Mouse (Mus musculus) liver, embryonic 14.5 days (tissue): Measurements from ENCODE around the gene Sik2. TPM values are rescaled to one million over a fixed set of nuclear protein-coding genes. Genes with fewer than 3 reads are reported as not detected.
A peak's percentile ranks its signal among the peaks of the same experiment; 100 is the strongest.

ENCODE experiments used
- ATAC-seq: fragments of 200-750 bp; cut with Nextera tagmentation; 2 replicates; pipeline ENCODE4 v1.8.0; 2017; ENCODE audit warnings: moderate number of reproducible peaks, mild to moderate bottlenecking, moderate library complexity; ENCODE audit not compliant: insufficient read depth
- DNase-seq, 3 experiments: peaks; one replicate each; pipeline ENCODE4 v3.0.0-alpha.2; 2012 to 2013; ENCODE audit warnings: low read depth in 3 of 3, low spot score in 3 of 3
- H3K27ac ChIP-seq: fragments of 300-500 bp; sonication (generic); 2 replicates; pipeline ENCODE4 v1.5.1; 2014; ENCODE audit warnings: moderate library complexity, mild to moderate bottlenecking, control low read depth, inconsistent platforms
- H3K27me3 ChIP-seq: fragments of 300-500 bp; sonication (generic); 2 replicates; pipeline ENCODE4 v1.6.1; 2014; ENCODE audit warnings: mild to moderate bottlenecking, low read length, moderate library complexity; ENCODE audit not compliant: control insufficient read depth, insufficient read depth
- H3K36me3 ChIP-seq: fragments of 300-500 bp; sonication (generic); replicated peaks from 2 replicates; pipeline ENCODE4 v1.6.1; 2014; ENCODE audit warnings: low read depth; ENCODE audit not compliant: control insufficient read depth, insufficient read depth
- H3K4me1 ChIP-seq, 2 experiments: fragments of 200-500 bp in 1 of 2; fragments of 300-500 bp in 1 of 2; sonication (generic) in 1 of 2; replicated peaks; 2 replicates each; pipeline ENCODE4 v1.6.1; 2012 to 2014; ENCODE audit warnings: antibody characterized with exemption in 1 of 2, inconsistent platforms in 1 of 2, low read length in 1 of 2; ENCODE audit not compliant: control insufficient read depth in 2 of 2, insufficient read depth in 2 of 2
- H3K4me2 ChIP-seq: fragments of 300-500 bp; sonication (generic); 2 replicates; pipeline ENCODE4 v1.6.1; 2014; ENCODE audit warnings: low read depth, mild to moderate bottlenecking, control low read depth, moderate library complexity
- H3K4me3 ChIP-seq, 2 experiments: fragments of 200-500 bp in 1 of 2; fragments of 300-500 bp in 1 of 2; sonication (generic) in 1 of 2; 2 replicates each; pipeline ENCODE4 v1.5.1; 2012 to 2014; ENCODE audit warnings: low read depth in 2 of 2, low read length in 2 of 2, mild to moderate bottlenecking in 2 of 2, control low read depth in 1 of 2, inconsistent platforms in 1 of 2, moderate library complexity in 1 of 2; ENCODE audit not compliant: insufficient read depth in 1 of 2
- H3K9ac ChIP-seq: fragments of 300-500 bp; sonication (generic); replicated peaks from 2 replicates; pipeline ENCODE4 v1.6.1; 2014; ENCODE audit warnings: mild to moderate bottlenecking, control low read depth, moderate library complexity
- H3K9me3 ChIP-seq: fragments of 300-500 bp; sonication (generic); 2 replicates; pipeline ENCODE4 v1.6.1; 2016; ENCODE audit warnings: low read length, mixed read lengths; ENCODE audit not compliant: control insufficient read depth
- CTCF ChIP-seq: IDR thresholded peaks from 2 replicates; pipeline ENCODE4 v1.5.1; 2016; ENCODE audit warnings: antibody characterized with exemption, low read depth, control low read depth
- EP300 ChIP-seq: IDR thresholded peaks from 2 replicates; pipeline ENCODE4 v1.6.1; 2016; ENCODE audit warnings: antibody characterized with exemption, low read depth
- WGBS: fragments of 180-500 bp; shearing (Covaris S2); extraction: QIAGEN DNeasy Blood & Tissue Kit; methylation state at CpG from one replicate; pipeline ENCODE4 v1.1.7; 2014; ENCODE audit not compliant: insufficient replicate concordance; 5-methylcytosine and 5-hydroxymethylcytosine counted together
- polyA plus RNA-seq, 2 experiments: library from polyadenylated mRNA; depleted of rRNA in 1 of 2; stranded (reverse) in 1 of 2; unstranded in 1 of 2; fragments of >200 nt; fragmentation: Nextera tagmentation in 1 of 2; extraction: Ambion mirVana in 1 of 2; gene quantifications; 2 replicates each; pipeline versions ENCODE4 v1.2.1 to v1.2.3; 2012 to 2014

The Sik2 gene
- polyA plus RNA-seq, 2 experiments = 6.9 to 7.8 TPM

DNA sequence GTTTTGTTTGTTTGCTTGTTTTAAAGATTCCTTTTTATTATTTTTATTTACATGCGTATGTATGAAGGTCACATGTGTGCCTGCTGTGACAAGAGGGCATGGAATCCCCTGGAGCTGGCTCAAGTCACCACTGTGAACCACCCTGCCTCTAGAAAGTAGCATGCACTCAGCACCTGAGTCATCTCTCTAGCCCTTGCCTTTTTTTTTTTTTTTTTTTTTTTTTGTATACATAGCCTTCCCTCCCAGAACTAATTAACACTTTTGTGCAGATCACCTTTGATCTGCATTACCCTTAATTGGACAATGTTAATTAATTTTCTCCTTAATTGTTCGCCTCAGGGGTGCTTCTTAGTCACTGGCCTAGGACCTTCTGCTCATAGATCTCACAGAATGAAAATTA is 66.2 kb downstream of the Sik2 start:
- WGBS = 79% methylated on average over 2 of the region's 2 CpGs
- Histone ChIP-seq H3K4me3 (no peak overlapping the region), H3K9ac (no peak overlapping the region), H3K9me3 (no peaks in the 10 kb centered on the region), H3K4me1 (peaks cover 3 to 8% of the 10 kb centered on the region in 2 experiments; a peak in 3 of 4 replicates), H3K27me3 (no peaks in the 10 kb centered on the region), H3K27ac (no peak overlapping the region), H3K4me2 (no peak overlapping the region), H3K36me3 (no peaks in the 10 kb centered on the region)
- DNase-seq (no peak), ATAC-seq (no peak)
- TF ChIP-seq EP300 (no peak), CTCF (no peak)

DNA sequence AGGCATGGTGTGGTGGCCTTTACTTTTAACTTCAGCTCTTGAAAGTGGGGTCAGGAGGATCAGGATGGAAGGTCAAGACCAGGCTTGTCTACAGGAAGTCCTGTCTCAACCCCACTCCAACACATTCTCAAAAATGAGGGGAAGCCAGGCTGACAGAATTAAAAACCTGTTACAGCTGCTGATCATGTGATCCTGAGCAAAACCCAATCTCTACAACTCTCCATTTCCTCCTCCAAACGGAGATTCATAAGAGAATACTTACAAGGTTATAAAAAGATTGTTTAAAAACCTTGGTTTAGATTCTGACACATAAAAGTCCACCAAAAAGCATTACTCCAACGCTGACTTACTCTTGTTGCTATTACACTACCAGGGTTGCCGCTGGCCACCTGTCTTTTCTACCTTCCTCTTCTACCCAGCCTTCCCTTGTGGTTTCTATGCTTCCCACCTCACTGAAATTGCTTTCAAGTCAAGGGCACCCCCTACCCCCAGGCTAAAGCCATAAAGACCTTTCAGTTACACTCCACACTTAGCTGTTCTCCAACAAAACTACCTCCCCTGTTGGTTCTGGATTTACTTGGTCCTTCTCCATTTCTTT is 67.0 kb downstream of the Sik2 start:
- H3K4me3 ChIP-seq = no peak overlapping the region
- ATAC-seq = no peak
- H3K4me2 ChIP-seq = no peak overlapping the region
- peaks cover 3 to 5% of the 10 kb centered on the region in 2 experiments; a peak in 2 of 4 replicates for H3K4me1 ChIP-seq
- H3K9ac ChIP-seq = no peak overlapping the region
- no peaks in the 10 kb centered on the region for H3K27me3 ChIP-seq
- DNase-seq = no peak
- no peaks in the 10 kb centered on the region for H3K9me3 ChIP-seq
- no peak overlapping the region for H3K27ac ChIP-seq
- 27% methylated on average over 3 of the region's 3 CpGs for WGBS
- TF ChIP-seq CTCF (no peak), EP300 (no peak)
- no peaks in the 10 kb centered on the region for H3K36me3 ChIP-seq

DNA sequence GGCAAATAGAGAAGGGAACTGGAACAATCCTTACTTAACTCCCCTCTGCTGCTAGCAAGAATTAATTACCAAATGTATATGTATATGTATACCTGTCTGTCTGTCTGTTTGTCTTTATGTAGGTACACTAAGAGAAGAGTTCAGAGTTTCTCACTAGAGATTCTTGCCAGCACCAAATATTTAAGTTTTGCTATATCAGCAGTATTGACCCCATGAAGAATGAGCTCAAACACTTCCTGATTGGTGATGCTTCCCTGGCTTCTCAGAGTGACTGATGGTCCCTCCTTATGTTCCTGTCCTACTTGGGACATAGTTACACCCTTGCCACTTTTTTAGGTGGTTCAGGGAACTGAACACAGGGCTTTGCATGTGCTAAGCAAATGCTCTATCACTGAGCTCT is 78.9 kb downstream of the Sik2 start:
- H3K27me3 ChIP-seq = no peaks in the 10 kb centered on the region
- H3K4me2 ChIP-seq = no peak overlapping the region
- ATAC-seq = no peak
- no peak overlapping the region for H3K27ac ChIP-seq
- peaks cover 11 to 17% of the 10 kb centered on the region in 2 experiments for H3K4me1 ChIP-seq
- peaks cover 3% of the 10 kb centered on the region for H3K36me3 ChIP-seq
- H3K9me3 ChIP-seq = no peaks in the 10 kb centered on the region
- H3K9ac ChIP-seq = no peak overlapping the region
- H3K4me3 ChIP-seq = no peak overlapping the region
- TF ChIP-seq CTCF (no peak), EP300 (no peak)
- no peak for DNase-seq

DNA sequence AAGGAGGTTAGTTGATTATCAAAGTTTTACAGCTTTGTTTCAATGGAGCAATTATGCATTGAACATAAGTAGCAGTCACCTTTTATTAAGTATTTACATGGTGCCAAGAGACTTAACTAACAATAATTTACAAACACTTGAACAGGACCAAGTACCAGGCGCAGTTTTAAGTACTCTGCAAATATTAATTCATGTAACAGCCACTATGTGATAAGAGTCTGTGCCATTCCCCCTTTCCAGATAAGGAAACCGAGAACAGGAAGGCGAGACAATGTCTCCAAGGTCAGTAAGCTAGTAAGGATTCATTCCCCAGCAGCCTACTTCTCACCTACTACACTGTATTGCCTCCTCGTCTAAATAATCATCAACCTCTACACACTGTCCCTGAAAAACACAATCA is 83.1 kb downstream of the Sik2 start:
- Histone ChIP-seq H3K9me3 (no peaks in the 10 kb centered on the region), H3K9ac (peak overlapping the region; percentile 10; the same call in 1 of the 2 replicates), H3K4me3 (no peak overlapping the region), H3K27me3 (no peaks in the 10 kb centered on the region), H3K27ac (peak overlapping the region; percentile 51), H3K36me3 (peaks cover 3% of the 10 kb centered on the region; the same call in 1 of the 2 replicates), H3K4me2 (peak overlapping the region; percentile 40), H3K4me1 (peaks cover 38 to 42% of the 10 kb centered on the region in 2 experiments)
- peak in 2 of 3 experiments; percentile 17 to 22 for DNase-seq
- ATAC-seq = peak; percentile 16; the same call in 1 of the 2 replicates
- WGBS = 17% methylated on average over 4 of the region's 4 CpGs
- TF ChIP-seq CTCF (no peak), EP300 (peak; percentile 58; the same call in 1 of the 2 replicates)

GRCm38 (mm10) chr9:50924454-50924853 is 84.4 kb downstream of the Sik2 start:
- Histone ChIP-seq H3K4me3 (peak overlapping the region in 1 of 2 experiments; percentile 26; a peak in 1 of 4 replicates), H3K27me3 (no peaks in the 10 kb centered on the region), H3K4me2 (peak overlapping the region; percentile 61), H3K9me3 (no peaks in the 10 kb centered on the region), H3K9ac (peak overlapping the region; percentile 43; the same call in 1 of the 2 replicates), H3K4me1 (peaks cover 45% of the 10 kb centered on the region in 2 experiments), H3K27ac (peak overlapping the region; percentile 87), H3K36me3 (peaks cover 3% of the 10 kb centered on the region; the same call in 1 of the 2 replicates)
- peak; percentile 88 for TF ChIP-seq EP300
- TF ChIP-seq CTCF = no peak
- ATAC-seq (peak; percentile 80), DNase-seq (peak; percentile 65 to 76 (median 68))
